Mouse (Mus musculus): Measurements from ENCODE around the gene Evc2. TPM values are rescaled to one million over a fixed set of nuclear protein-coding genes. Genes with fewer than 3 reads are reported as not detected.

Gene Evc2
- polyA plus RNA-seq, 1 experiment from 2014 or later, result 6.6 TPM

- Histone ChIP-seq H3K27ac (ENCODE audit: low read length) (no peak overlapping the region), H3K4me1 (ENCODE audit: control insufficient read depth, insufficient read depth, low read length) (no peaks in the 10 kb centered on the region), H3K9ac (ENCODE audit: low read length) (no peak overlapping the region), H3K4me2 (ENCODE audit: low read depth, low read length) (no peak overlapping the region), H3K27me3 (ENCODE audit: control insufficient read depth, insufficient read depth, low read length) (no peaks in the 10 kb centered on the region), H3K36me3 (ENCODE audit: control insufficient read depth, insufficient read depth) (no peaks in the 10 kb centered on the region), H3K4me3 (ENCODE audit: low read length) (no peak overlapping the region), H3K9me3 (replicated peaks; ENCODE audit: control insufficient read depth, low read length) (no peaks in the 10 kb centered on the region)
- no peak for ATAC-seq (replicated peaks; ENCODE audit: extremely low read depth, insufficient read depth, low FRiP score)
- 79% methylated on average over 2 of the region's 2 CpGs for WGBS
Measured at GRCm38 (mm10) chr5:37442767-37443166, 104.5 kb downstream of the Evc2 start.

- no peak for ATAC-seq (replicated peaks; ENCODE audit: extremely low read depth, insufficient read depth, low FRiP score)
- 61% methylated on average over 3 of the region's 3 CpGs for WGBS
- H3K27me3 ChIP-seq (ENCODE audit: control insufficient read depth, insufficient read depth, low read length), result no peaks in the 10 kb centered on the region
- no peak overlapping the region for H3K4me2 ChIP-seq (ENCODE audit: low read depth, low read length)
- no peak overlapping the region for H3K27ac ChIP-seq (ENCODE audit: low read length)
- no peaks in the 10 kb centered on the region for H3K4me1 ChIP-seq (ENCODE audit: control insufficient read depth, insufficient read depth, low read length)
- H3K9ac ChIP-seq (ENCODE audit: low read length), result no peak overlapping the region
- H3K9me3 ChIP-seq (replicated peaks; ENCODE audit: control insufficient read depth, low read length), result no peaks in the 10 kb centered on the region
- no peak overlapping the region for H3K4me3 ChIP-seq (ENCODE audit: low read length)
- H3K36me3 ChIP-seq (ENCODE audit: control insufficient read depth, insufficient read depth), result no peaks in the 10 kb centered on the region
Measured at GRCm38 (mm10) chr5:37447546-37447945, 109.2 kb downstream of the Evc2 start.

- no peak overlapping the region for H3K27ac ChIP-seq (ENCODE audit: low read length)
- H3K4me3 ChIP-seq (ENCODE audit: low read length), result no peak overlapping the region
- 57% methylated on average over 2 of the region's 2 CpGs for WGBS
- H3K36me3 ChIP-seq (ENCODE audit: control insufficient read depth, insufficient read depth), result no peaks in the 10 kb centered on the region
- no peaks in the 10 kb centered on the region for H3K27me3 ChIP-seq (ENCODE audit: control insufficient read depth, insufficient read depth, low read length)
- 0 out of 2 replicates have a peak, but pooled peaks cover 3% of the 10 kb centered on the region for H3K9me3 ChIP-seq (replicated peaks; ENCODE audit: control insufficient read depth, low read length)
- no peak overlapping the region for H3K9ac ChIP-seq (ENCODE audit: low read length)
- no peaks in the 10 kb centered on the region for H3K4me1 ChIP-seq (ENCODE audit: control insufficient read depth, insufficient read depth, low read length)
- H3K4me2 ChIP-seq (ENCODE audit: low read depth, low read length), result no peak overlapping the region
- ATAC-seq (replicated peaks; ENCODE audit: extremely low read depth, insufficient read depth, low FRiP score), result no peak
Measured at GRCm38 (mm10) chr5:37456590-37456989, 118.3 kb downstream of the Evc2 start.

- Histone ChIP-seq H3K4me1 (ENCODE audit: control insufficient read depth, insufficient read depth, low read length) (no peaks in the 10 kb centered on the region), H3K9ac (ENCODE audit: low read length) (no peak overlapping the region), H3K4me2 (ENCODE audit: low read depth, low read length) (no peak overlapping the region), H3K4me3 (ENCODE audit: low read length) (no peak overlapping the region), H3K27ac (ENCODE audit: low read length) (no peak overlapping the region), H3K9me3 (replicated peaks; ENCODE audit: control insufficient read depth, low read length) (0 out of 2 replicates have a peak, but pooled peaks cover 3% of the 10 kb centered on the region), H3K36me3 (ENCODE audit: control insufficient read depth, insufficient read depth) (no peaks in the 10 kb centered on the region), H3K27me3 (ENCODE audit: control insufficient read depth, insufficient read depth, low read length) (no peaks in the 10 kb centered on the region)
- 65% methylated on average over 5 of the region's 5 CpGs for WGBS
- ATAC-seq (replicated peaks; ENCODE audit: extremely low read depth, insufficient read depth, low FRiP score), result no peak
Measured at GRCm38 (mm10) chr5:37457191-37457590, 118.9 kb downstream of the Evc2 start.

- H3K36me3 ChIP-seq (ENCODE audit: control insufficient read depth, insufficient read depth), result no peaks in the 10 kb centered on the region
- no peak overlapping the region for H3K4me2 ChIP-seq (ENCODE audit: low read depth, low read length)
- H3K27me3 ChIP-seq (ENCODE audit: control insufficient read depth, insufficient read depth, low read length), result no peaks in the 10 kb centered on the region
- H3K9me3 ChIP-seq (replicated peaks; ENCODE audit: control insufficient read depth, low read length), result 0 out of 2 replicates have a peak, but pooled peaks cover 3% of the 10 kb centered on the region
- H3K4me3 ChIP-seq (ENCODE audit: low read length), result no peak overlapping the region
- ATAC-seq (replicated peaks; ENCODE audit: extremely low read depth, insufficient read depth, low FRiP score), result no peak
- H3K9ac ChIP-seq (ENCODE audit: low read length), result no peak overlapping the region
- no peaks in the 10 kb centered on the region for H3K4me1 ChIP-seq (ENCODE audit: control insufficient read depth, insufficient read depth, low read length)
- whole genome bisulfite sequencing, result 74% methylated on average over 2 of the region's 2 CpGs
- H3K27ac ChIP-seq (ENCODE audit: low read length), result no peak overlapping the region
Measured at GRCm38 (mm10) chr5:37457831-37458230, 119.5 kb downstream of the Evc2 start.

GRCm38 (mm10) chr5:37458236-37458635 lies 119.9 kb downstream of the Evc2 start:
- Histone ChIP-seq H3K4me3 (ENCODE audit: low read length) (no peak overlapping the region), H3K9me3 (replicated peaks; ENCODE audit: control insufficient read depth, low read length) (0 out of 2 replicates have a peak, but pooled peaks cover 3% of the 10 kb centered on the region), H3K27me3 (ENCODE audit: control insufficient read depth, insufficient read depth, low read length) (no peaks in the 10 kb centered on the region), H3K4me2 (ENCODE audit: low read depth, low read length) (no peak overlapping the region), H3K4me1 (ENCODE audit: control insufficient read depth, insufficient read depth, low read length) (no peaks in the 10 kb centered on the region), H3K9ac (ENCODE audit: low read length) (no peak overlapping the region), H3K27ac (ENCODE audit: low read length) (no peak overlapping the region), H3K36me3 (ENCODE audit: control insufficient read depth, insufficient read depth) (no peaks in the 10 kb centered on the region)
- ATAC-seq (replicated peaks; ENCODE audit: extremely low read depth, insufficient read depth, low FRiP score), result no peak
- 63% methylated on average over 2 of the region's 2 CpGs for WGBS

- Histone ChIP-seq H3K36me3 (ENCODE audit: control insufficient read depth, insufficient read depth) (no peaks in the 10 kb centered on the region), H3K27me3 (ENCODE audit: control insufficient read depth, insufficient read depth, low read length) (no peaks in the 10 kb centered on the region), H3K9me3 (replicated peaks; ENCODE audit: control insufficient read depth, low read length) (no peaks in the 10 kb centered on the region; the same call in 1 of the 2 replicates), H3K4me3 (ENCODE audit: low read length) (no peak overlapping the region), H3K4me2 (ENCODE audit: low read depth, low read length) (no peak overlapping the region), H3K9ac (ENCODE audit: low read length) (no peak overlapping the region), H3K4me1 (ENCODE audit: control insufficient read depth, insufficient read depth, low read length) (no peaks in the 10 kb centered on the region), H3K27ac (ENCODE audit: low read length) (no peak overlapping the region)
- WGBS, result 87% methylated on average over 10 of the region's 10 CpGs
- ATAC-seq (replicated peaks; ENCODE audit: extremely low read depth, insufficient read depth, low FRiP score), result no peak
Measured at GRCm38 (mm10) chr5:37465461-37465860, 127.2 kb downstream of the Evc2 start.

- no peaks in the 10 kb centered on the region for H3K36me3 ChIP-seq (ENCODE audit: control insufficient read depth, insufficient read depth)
Measured at GRCm38 (mm10) chr5:37467646-37468045, 129.3 kb downstream of the Evc2 start.

GRCm38 (mm10) chr5:37469031-37469430 lies 130.7 kb downstream of the Evc2 start:
- 67% methylated on average over 5 of the region's 5 CpGs for WGBS

More at GRCm38 (mm10) chr5:37467646-37468045, 129.3 kb downstream of the Evc2 start:
- Histone ChIP-seq H3K9me3 (replicated peaks; ENCODE audit: control insufficient read depth, low read length) (no peaks in the 10 kb centered on the region; the same call in 1 of the 2 replicates), H3K4me3 (ENCODE audit: low read length) (no peak overlapping the region), H3K27me3 (ENCODE audit: control insufficient read depth, insufficient read depth, low read length) (no peaks in the 10 kb centered on the region), H3K4me2 (ENCODE audit: low read depth, low read length) (no peak overlapping the region), H3K4me1 (ENCODE audit: control insufficient read depth, insufficient read depth, low read length) (no peaks in the 10 kb centered on the region), H3K9ac (ENCODE audit: low read length) (no peak overlapping the region), H3K27ac (ENCODE audit: low read length) (no peak overlapping the region)
- 65% methylated on average over 2 of the region's 2 CpGs for WGBS
- no peak for ATAC-seq (replicated peaks; ENCODE audit: extremely low read depth, insufficient read depth, low FRiP score)

More at GRCm38 (mm10) chr5:37469031-37469430, 130.7 kb downstream of the Evc2 start:
- no peaks in the 10 kb centered on the region; the same call in 1 of the 2 replicates for H3K9me3 ChIP-seq (replicated peaks; ENCODE audit: control insufficient read depth, low read length)
- no peak overlapping the region for H3K4me3 ChIP-seq (ENCODE audit: low read length)
- H3K4me1 ChIP-seq (ENCODE audit: control insufficient read depth, insufficient read depth, low read length), result no peaks in the 10 kb centered on the region
- no peaks in the 10 kb centered on the region for H3K27me3 ChIP-seq (ENCODE audit: control insufficient read depth, insufficient read depth, low read length)
- H3K27ac ChIP-seq (ENCODE audit: low read length), result no peak overlapping the region
- H3K9ac ChIP-seq (ENCODE audit: low read length), result no peak overlapping the region
- H3K4me2 ChIP-seq (ENCODE audit: low read depth, low read length), result no peak overlapping the region
- no peaks in the 10 kb centered on the region for H3K36me3 ChIP-seq (ENCODE audit: control insufficient read depth, insufficient read depth)
- ATAC-seq (replicated peaks; ENCODE audit: extremely low read depth, insufficient read depth, low FRiP score), result no peak

All from heart, embryonic 16.5 days (tissue).